Comparison of ENCODE assay signal across 22 mouse cellular contexts in genomic region chr17:43676241-43676640, GRCm38 (mm10). TPM values are rescaled to one million over a fixed set of nuclear protein-coding genes. Genes with fewer than 3 reads are reported as not detected.
DNase-seq lines count a peak whose midpoint lies in the region; ATAC-seq and TF ChIP-seq lines count a peak whose summit lies in the region.
"Had no signal": no experiment of that assay in that cellular context is flagged by ENCODE, and none has a peak within 500 bp of the region (broad histone marks: within the 10 kb centered on the region; RNA-seq: fewer than 3 reads in every experiment).

No protein-coding gene starts in this region.

- H3K27ac ChIP-seq in intestine, postnatal 0 days (ENCODE audit: low read depth, low read length), result no peak overlapping the region
- H3K27ac ChIP-seq in intestine, embryonic 15.5 days, result no peak overlapping the region
- no peak overlapping the region for H3K27ac ChIP-seq in lung, embryonic 14.5 days (ENCODE audit: low read depth)
- H3K27ac ChIP-seq: embryonic facial prominence, embryonic 15.5 days; hindbrain, embryonic 13.5 days; liver, embryonic 13.5 days; neural tube, embryonic 12.5 days had no signal

- peak; percentile 43 for TF ChIP-seq CTCF in intestine, postnatal 0 days (IDR thresholded peaks at IDR 0.05; ENCODE audit: low read depth)
- peak; percentile 28; the same call in 1 of the 2 replicates for TF ChIP-seq CTCF in lung, embryonic 14.5 days (IDR thresholded peaks at IDR 0.05; ENCODE audit: low read depth)
- no peak for TF ChIP-seq CTCF in lung, adult 2 months (IDR thresholded peaks at IDR 0.05; ENCODE audit: insufficient read depth, low read length)
- TF ChIP-seq CTCF in E14TG2a.4 (conservative IDR thresholded peaks at IDR 0.05; ENCODE audit: low read length), result peak; percentile 26

- H3K9me3 ChIP-seq in intestine, postnatal 0 days (ENCODE audit: control insufficient read depth), result no peaks in the 10 kb centered on the region
- H3K9me3 ChIP-seq in intestine, embryonic 15.5 days, result no peaks in the 10 kb centered on the region
- no peaks in the 10 kb centered on the region for H3K9me3 ChIP-seq in lung, embryonic 14.5 days (ENCODE audit: low read depth, low read length)
- no peaks in the 10 kb centered on the region for H3K9me3 ChIP-seq in E14TG2a.4 (ENCODE audit: low read length)
- H3K9me3 ChIP-seq: embryonic facial prominence, embryonic 15.5 days; heart, embryonic 12.5 days; hindbrain, embryonic 13.5 days; liver, embryonic 13.5 days; neural tube, embryonic 12.5 days had no signal

- no peak for TF ChIP-seq POLR2A in lung, adult 2 months (IDR thresholded peaks at IDR 0.05; ENCODE audit: borderline replicate concordance, extremely low read depth, low read depth, low read length)

- H3K27me3 ChIP-seq in intestine, postnatal 0 days (replicated peaks; ENCODE audit: control insufficient read depth, insufficient read depth, low read length), result no peaks in the 10 kb centered on the region
- H3K27me3 ChIP-seq in intestine, embryonic 15.5 days (replicated peaks), result no peaks in the 10 kb centered on the region
- H3K27me3 ChIP-seq in lung, embryonic 14.5 days (ENCODE audit: insufficient read depth, low read length), result no peaks in the 10 kb centered on the region
- H3K27me3 ChIP-seq in E14TG2a.4 (ENCODE audit: insufficient read depth, low read length), result no peaks in the 10 kb centered on the region; the same call in 1 of the 2 replicates
- no peaks in the 10 kb centered on the region for H3K27me3 ChIP-seq in splenic B cell, adult 2 months (ENCODE audit: control insufficient read depth, insufficient read depth, low read length, poor library complexity, severe bottlenecking)
- H3K27me3 ChIP-seq: embryonic facial prominence, embryonic 15.5 days; heart, embryonic 12.5 days; hindbrain, embryonic 13.5 days; liver, embryonic 13.5 days; neural tube, embryonic 12.5 days had no signal

- no peak overlapping the region for H3K4me2 ChIP-seq in intestine, postnatal 0 days (replicated peaks; ENCODE audit: low read depth)
- H3K4me2 ChIP-seq in intestine, embryonic 15.5 days (replicated peaks), result no peak overlapping the region
- no peak overlapping the region for H3K4me2 ChIP-seq in lung, embryonic 14.5 days
- H3K4me2 ChIP-seq: embryonic facial prominence, embryonic 15.5 days; heart, embryonic 12.5 days; hindbrain, embryonic 13.5 days; liver, embryonic 13.5 days; neural tube, embryonic 12.5 days had no signal

- no peak for DNase-seq in lung, embryonic 14.5 days
- DNase-seq in lung, adult 2 months, result no peak
- DNase-seq in splenic B cell, adult 2 months (ENCODE audit: low read depth, low spot score), result peak; percentile 33
- DNase-seq: adrenal gland, adult 2 months; cerebellum, adult 2 months; cerebellum, postnatal 36 days; heart, postnatal 14 days; left cerebral cortex, postnatal 4 days; liver, embryonic 13.5 days; right cerebral cortex, adult 18-20 months; thymus, postnatal 25 days had no signal

- H3K9ac ChIP-seq in intestine, postnatal 0 days (ENCODE audit: low read depth, low read length), result no peak overlapping the region
- H3K9ac ChIP-seq in intestine, embryonic 15.5 days, result no peak overlapping the region
- H3K9ac ChIP-seq in lung, embryonic 14.5 days, result no peak overlapping the region
- H3K9ac ChIP-seq: embryonic facial prominence, embryonic 15.5 days; heart, embryonic 12.5 days; hindbrain, embryonic 13.5 days; liver, embryonic 13.5 days; neural tube, embryonic 12.5 days had no signal

- H3K4me1 ChIP-seq in intestine, postnatal 0 days (replicated peaks; ENCODE audit: control insufficient read depth, insufficient read depth, low read length), result no peaks in the 10 kb centered on the region
- H3K4me1 ChIP-seq in intestine, embryonic 15.5 days (replicated peaks), result no peaks in the 10 kb centered on the region
- no peaks in the 10 kb centered on the region for H3K4me1 ChIP-seq in lung, embryonic 14.5 days (ENCODE audit: insufficient read depth)
- peaks cover 6% of the 10 kb centered on the region for H3K4me1 ChIP-seq in lung, adult 2 months (ENCODE audit: control insufficient read depth, insufficient read depth, low read length)
- H3K4me1 ChIP-seq in E14TG2a.4 (replicated peaks; ENCODE audit: low read depth, low read length), result no peaks in the 10 kb centered on the region
- H3K4me1 ChIP-seq: embryonic facial prominence, embryonic 15.5 days; liver, embryonic 13.5 days; neural tube, embryonic 12.5 days had no signal

- no peaks in the 10 kb centered on the region for H3K36me3 ChIP-seq in intestine, postnatal 0 days (ENCODE audit: control insufficient read depth, insufficient read depth)
- no peaks in the 10 kb centered on the region for H3K36me3 ChIP-seq in intestine, embryonic 15.5 days
- peaks cover 18% of the 10 kb centered on the region; the same call in 1 of the 2 replicates for H3K36me3 ChIP-seq in lung, embryonic 14.5 days (ENCODE audit: insufficient read depth)
- no peaks in the 10 kb centered on the region for H3K36me3 ChIP-seq in E14TG2a.4 (ENCODE audit: insufficient read depth, low read length)
- peaks cover 9% of the 10 kb centered on the region for H3K36me3 ChIP-seq in splenic B cell, adult 2 months (ENCODE audit: control insufficient read depth, insufficient read depth, low read length, poor library complexity, severe bottlenecking)
- H3K36me3 ChIP-seq: hindbrain, embryonic 13.5 days; liver, embryonic 13.5 days; neural tube, embryonic 12.5 days had no signal

- no peak overlapping the region for H3K4me3 ChIP-seq in intestine, postnatal 0 days (ENCODE audit: low read depth, low read length)
- H3K4me3 ChIP-seq in intestine, embryonic 15.5 days (replicated peaks), result no peak overlapping the region
- H3K4me3 ChIP-seq in lung, embryonic 14.5 days (ENCODE audit: low read depth, low read length), result no peak overlapping the region
- no peak overlapping the region for H3K4me3 ChIP-seq in lung, adult 2 months (replicated peaks; ENCODE audit: extremely low read depth, low read depth, low read length)
- H3K4me3 ChIP-seq in E14TG2a.4 (replicated peaks; ENCODE audit: low read length), result no peak overlapping the region
- H3K4me3 ChIP-seq: embryonic facial prominence, embryonic 15.5 days; heart, embryonic 12.5 days; hindbrain, embryonic 13.5 days; liver, embryonic 13.5 days; neural tube, embryonic 12.5 days had no signal

- 85% methylated on average over 1 of the region's 1 CpGs for WGBS in intestine, postnatal 0 days
- 81% methylated on average over 1 of the region's 1 CpGs for WGBS in intestine, embryonic 15.5 days
- WGBS in lung, embryonic 14.5 days, result 89% methylated on average over 1 of the region's 1 CpGs
- 95% methylated on average over 1 of the region's 1 CpGs for WGBS in lung, adult 2 months

- ATAC-seq in intestine, postnatal 0 days, result no peak
- no peak for ATAC-seq in intestine, embryonic 15.5 days
- no peak for ATAC-seq in lung, embryonic 14.5 days (ENCODE audit: insufficient read depth)
- ATAC-seq in inflammation-experienced regulatory T-cells, adult 6 months, result no peak
- ATAC-seq: forebrain, embryonic 16.5 days; intestine, embryonic 16.5 days had no signal

RNA-seq across cellular contexts. Expression of gene Cyp39a1, which starts 9.0 kb away (rescaled TPM):
- 5.7 and 6.8 TPM in 2 replicates for polyA plus RNA-seq in intestine, postnatal 0 days (2015; fragmentation: Nextera tagmentation; extraction: Ambion mirVana)
- 16.5 and 18.7 TPM in 2 replicates for polyA plus RNA-seq in intestine, embryonic 15.5 days (2015; fragmentation: Nextera tagmentation; extraction: Ambion mirVana)
- 30.5 and 32.2 TPM in 2 replicates for polyA plus RNA-seq in lung, embryonic 14.5 days (2014; fragmentation: Nextera tagmentation; extraction: Ambion mirVana)
- polyA plus RNA-seq in lung, adult 2 months (2012; rRNA removed), result 3.5 and 6.5 TPM in 2 replicates
- 1 to 10 TPM in 2 of 3 experiments, under 1 TPM in 1; 0.71 to 1.4 (median 1.2) TPM for polyA plus RNA-seq in inflammation-experienced regulatory T-cells, adult 6 months (2017; shearing (Covaris generic))

RNA-seq across cellular contexts. Expression of gene Slc25a27, which starts 9.2 kb away (rescaled TPM):
- 2.9 and 3.2 TPM in 2 replicates for polyA plus RNA-seq in intestine, postnatal 0 days (2015; fragmentation: Nextera tagmentation; extraction: Ambion mirVana)
- 12.1 and 13.7 TPM in 2 replicates for polyA plus RNA-seq in intestine, embryonic 15.5 days (2015; fragmentation: Nextera tagmentation; extraction: Ambion mirVana)
- 15.0 and 16.0 TPM in 2 replicates for polyA plus RNA-seq in lung, embryonic 14.5 days (2014; fragmentation: Nextera tagmentation; extraction: Ambion mirVana)
- 3.5 and 4.3 TPM in 2 replicates for polyA plus RNA-seq in lung, adult 2 months (2012; rRNA removed)
- 1 to 10 TPM; 1.6 to 3.6 (median 2.8) TPM for polyA plus RNA-seq in inflammation-experienced regulatory T-cells, adult 6 months (2017; shearing (Covaris generic))

RNA-seq across cellular contexts. Expression of gene Tdrd6, which starts 46.1 kb away (rescaled TPM):
- 2.5 and 2.6 TPM in 2 replicates for polyA plus RNA-seq in intestine, postnatal 0 days (2015; fragmentation: Nextera tagmentation; extraction: Ambion mirVana)
- 0.46 and 0.73 TPM in 2 replicates for polyA plus RNA-seq in intestine, embryonic 15.5 days (2015; fragmentation: Nextera tagmentation; extraction: Ambion mirVana)
- polyA plus RNA-seq in lung, embryonic 14.5 days (2014; fragmentation: Nextera tagmentation; extraction: Ambion mirVana), result 0.18 TPM in 1 of 2 replicates, not detected in the other
- polyA plus RNA-seq in lung, adult 2 months (2012; rRNA removed), result 0.13 TPM in 1 of 2 replicates, not detected in the other
- polyA plus RNA-seq in inflammation-experienced regulatory T-cells, adult 6 months (2017; shearing (Covaris generic)), result not detected
- polyA plus RNA-seq: adrenal gland, adult 2 months; kidney, embryonic 16.5 days had no signal
